Mouse (Mus musculus) lung, embryonic 16.5 days (tissue): ENCODE measurements at regions not wholly inside any gene's neighbourhood (a gene's known extent, or its start where the extent isn't known, plus 50 kb on each side); places are given as distances from the start of the nearest gene placed in this dataset.

Source experiments
- ATAC-seq: fragments of 200-750 bp; cut with Nextera tagmentation; 2 replicates; pipeline ENCODE4 v1.8.0; 2017; ENCODE audit warnings: low read depth, mild to moderate bottlenecking, moderate library complexity
- H3K27ac ChIP-seq: fragments of 300-500 bp; sonication (generic); 2 replicates; pipeline ENCODE4 v1.5.1; 2014; ENCODE audit warnings: mild to moderate bottlenecking, control low read depth, low read length
- H3K27me3 ChIP-seq: fragments of 300-500 bp; sonication (generic); 2 replicates; pipeline ENCODE4 v1.6.1; 2014; ENCODE audit warnings: low read depth, low read length, mixed read lengths; ENCODE audit not compliant: control insufficient read depth, insufficient read depth
- H3K36me3 ChIP-seq: fragments of 300-500 bp; sonication (generic); 2 replicates; pipeline ENCODE4 v1.6.1; 2014; ENCODE audit warnings: low read length; ENCODE audit not compliant: control insufficient read depth, insufficient read depth
- H3K4me1 ChIP-seq: fragments of 300-500 bp; sonication (generic); replicated peaks from 2 replicates; pipeline ENCODE4 v1.6.1; 2014; ENCODE audit warnings: low read length, mixed read lengths; ENCODE audit not compliant: control insufficient read depth, insufficient read depth
- H3K4me2 ChIP-seq: fragments of 300-500 bp; sonication (generic); 2 replicates; pipeline ENCODE4 v1.6.1; 2014; ENCODE audit warnings: low read depth, low read length, control low read depth
- H3K4me3 ChIP-seq: fragments of 300-500 bp; sonication (generic); 2 replicates; pipeline ENCODE4 v1.5.1; 2014; ENCODE audit warnings: mild to moderate bottlenecking, low read length, control low read depth
- H3K9ac ChIP-seq: fragments of 300-500 bp; sonication (generic); 2 replicates; pipeline ENCODE4 v1.6.1; 2014; ENCODE audit warnings: low read length, control low read depth
- H3K9me3 ChIP-seq: fragments of 300-500 bp; sonication (generic); 2 replicates; pipeline ENCODE4 v1.6.1; 2016; ENCODE audit warnings: low read length; ENCODE audit not compliant: control insufficient read depth
- WGBS: fragments of 180-500 bp; shearing (Covaris S2); extraction: QIAGEN DNeasy Blood & Tissue Kit; methylation state at CpG from one replicate; pipeline ENCODE4 v1.1.7; 2014; 5-methylcytosine and 5-hydroxymethylcytosine counted together

DNA sequence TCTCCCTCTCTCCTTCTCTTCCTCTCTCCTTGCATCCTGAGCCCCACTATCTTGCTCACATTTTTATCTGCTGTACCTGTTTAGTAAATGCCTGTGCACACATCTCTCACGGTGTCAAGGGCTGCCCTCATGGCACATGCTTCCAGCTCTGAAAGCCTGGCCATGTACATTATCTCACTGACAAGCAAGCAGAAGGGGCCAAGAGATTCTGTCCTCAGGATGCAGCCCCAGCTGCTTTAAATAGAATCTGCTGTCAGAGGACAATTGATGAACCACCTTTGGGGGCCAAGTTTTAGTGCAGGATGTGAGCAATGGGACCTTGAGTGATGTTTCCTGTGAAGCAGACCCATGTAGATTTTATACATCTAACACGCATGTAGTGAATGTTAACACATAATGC is 145.9 kb downstream of the BC067074 start:
- no peaks in the 10 kb centered on the region for H3K9me3 ChIP-seq
- H3K27ac ChIP-seq: no peak overlapping the region
- WGBS: 24% methylated on average over 2 of the region's 2 CpGs
- ATAC-seq: no peak
- no peaks in the 10 kb centered on the region for H3K27me3 ChIP-seq
- no peaks in the 10 kb centered on the region for H3K36me3 ChIP-seq
- H3K4me3 ChIP-seq: no peak overlapping the region
- H3K4me2 ChIP-seq: no peak overlapping the region
- no peak overlapping the region for H3K9ac ChIP-seq
- H3K4me1 ChIP-seq: peaks cover 10% of the 10 kb centered on the region

DNA sequence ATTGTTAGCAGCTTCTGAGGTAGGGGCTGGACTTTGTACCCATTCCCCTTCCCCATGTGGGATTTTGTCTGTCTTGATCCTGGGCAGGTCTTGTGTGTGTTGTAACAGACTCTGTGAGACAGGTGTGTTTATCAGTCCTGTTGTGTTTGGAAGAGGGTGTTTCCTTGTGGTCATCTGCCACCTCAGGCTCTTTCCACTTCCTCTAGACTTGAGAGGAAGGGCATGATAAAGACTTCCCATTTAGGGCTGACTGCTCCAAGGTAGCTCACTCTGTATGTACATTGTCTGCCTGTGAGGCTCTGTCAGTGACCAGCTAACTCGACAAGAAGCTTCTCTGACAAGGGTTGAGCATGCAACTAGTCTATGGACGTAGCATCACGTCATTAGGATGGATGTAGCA is 143.3 kb downstream of the BC067074 start:
- H3K27ac ChIP-seq: no peak overlapping the region
- H3K4me2 ChIP-seq: no peak overlapping the region
- peaks cover 10% of the 10 kb centered on the region for H3K4me1 ChIP-seq
- no peaks in the 10 kb centered on the region for H3K36me3 ChIP-seq
- ATAC-seq: no peak
- H3K9me3 ChIP-seq: no peaks in the 10 kb centered on the region
- 80% methylated on average over 3 of the region's 3 CpGs for WGBS
- H3K27me3 ChIP-seq: no peaks in the 10 kb centered on the region
- H3K4me3 ChIP-seq: no peak overlapping the region
- no peak overlapping the region for H3K9ac ChIP-seq

DNA sequence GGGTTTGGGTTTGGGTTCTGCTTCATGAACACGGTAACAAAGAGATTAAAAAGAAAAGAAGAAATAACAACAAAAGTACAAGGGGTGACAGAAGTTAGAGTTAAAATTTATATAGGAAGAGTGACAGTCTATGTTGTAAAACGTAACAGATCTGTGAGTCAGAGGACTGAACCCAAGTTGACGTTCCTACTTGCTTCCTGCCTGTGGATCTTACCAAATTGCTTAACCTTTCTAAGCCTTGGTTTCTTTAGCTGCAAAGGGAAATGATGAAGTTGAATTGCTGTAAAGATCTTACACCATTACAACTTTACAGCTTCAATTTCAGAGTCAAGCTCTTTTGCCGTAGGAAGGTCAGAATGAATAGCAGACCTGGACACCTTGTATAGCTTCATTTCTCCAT is 142.2 kb downstream of the BC067074 start:
- WGBS: 80% methylated on average over 4 of the region's 4 CpGs
- Histone ChIP-seq H3K4me1 (peaks cover 10% of the 10 kb centered on the region), H3K27me3 (no peaks in the 10 kb centered on the region), H3K27ac (no peak overlapping the region), H3K9ac (no peak overlapping the region), H3K4me3 (no peak overlapping the region), H3K4me2 (no peak overlapping the region), H3K36me3 (no peaks in the 10 kb centered on the region), H3K9me3 (no peaks in the 10 kb centered on the region)
- ATAC-seq: no peak

DNA sequence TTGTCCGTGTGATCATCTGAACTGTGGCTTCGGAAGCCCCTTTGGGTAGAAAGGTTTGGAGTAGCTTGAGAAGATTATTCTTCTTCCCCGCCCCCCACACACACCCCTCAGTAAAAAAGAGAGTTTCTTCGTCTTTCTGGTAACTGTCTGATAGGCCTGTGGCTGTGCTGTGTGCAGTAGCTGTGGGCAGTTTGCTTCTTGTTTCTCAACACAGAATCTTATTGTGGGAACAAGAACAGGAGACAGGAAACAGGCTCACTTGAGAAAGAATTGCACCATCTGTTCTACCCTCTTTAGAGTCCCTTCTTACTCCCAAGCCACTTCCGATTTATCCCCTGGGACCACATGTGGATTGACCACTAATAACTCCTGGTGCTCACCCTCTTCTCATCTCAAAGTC is 140.5 kb downstream of the BC067074 start:
- Histone ChIP-seq H3K9me3 (no peaks in the 10 kb centered on the region), H3K4me1 (no peaks in the 10 kb centered on the region), H3K36me3 (no peaks in the 10 kb centered on the region), H3K4me3 (no peak overlapping the region), H3K9ac (no peak overlapping the region), H3K27ac (no peak overlapping the region), H3K4me2 (no peak overlapping the region), H3K27me3 (no peaks in the 10 kb centered on the region)
- 68% methylated on average over 5 of the region's 5 CpGs for WGBS
- peak; percentile 43; the same call in 1 of the 2 replicates for ATAC-seq

DNA sequence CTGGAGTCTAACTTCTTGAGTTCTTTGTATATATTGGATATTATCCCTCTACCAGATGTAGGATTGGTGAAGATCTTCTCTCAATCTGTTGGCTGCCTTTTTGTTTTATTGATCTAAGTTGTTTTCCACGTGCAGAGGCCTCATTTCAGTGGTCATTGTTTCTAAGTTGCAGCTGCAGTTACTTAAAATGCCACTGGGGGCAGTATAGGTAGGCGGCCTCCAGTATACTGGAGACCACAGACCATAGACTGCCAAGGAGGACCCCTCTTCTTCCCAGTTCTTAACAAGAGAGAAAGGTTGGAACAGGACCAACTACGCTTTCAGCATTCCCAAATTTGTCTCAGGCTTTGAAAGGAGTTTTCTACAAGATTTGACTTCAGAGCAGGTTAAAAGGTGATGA is 136.7 kb downstream of the BC067074 start:
- Histone ChIP-seq H3K4me2 (no peak overlapping the region), H3K9ac (no peak overlapping the region), H3K36me3 (no peaks in the 10 kb centered on the region), H3K4me1 (no peaks in the 10 kb centered on the region), H3K4me3 (no peak overlapping the region), H3K27ac (no peak overlapping the region), H3K9me3 (no peaks in the 10 kb centered on the region), H3K27me3 (no peaks in the 10 kb centered on the region)
- WGBS: 47% methylated on average over 3 of the region's 3 CpGs
- no peak for ATAC-seq
